Mouse (Mus musculus): ENCODE results near the gene Mical2.
A peak's percentile ranks its signal among the peaks of the same experiment; 100 is the strongest.

The Mical2 gene

GRCm38 (mm10) chr7:112225615-112226262 lies at the start of gene Mical2:
Mical2 (plus strand) TSS chr7:112225856.
- peak; percentile 72 for DNase-seq (ENCODE audit: low read depth)

GRCm38 (mm10) chr7:112176627-112177026 lies 49.0 kb upstream of the Mical2 start:
- no peak for DNase-seq (ENCODE audit: low read depth)

GRCm38 (mm10) chr7:112180235-112180705 lies 45.4 kb upstream of the Mical2 start:
- peak; percentile 81 for DNase-seq (ENCODE audit: low read depth)

- DNase-seq (ENCODE audit: low read depth) = peak; percentile 86
Measured at GRCm38 (mm10) chr7:112183258-112183841, 42.3 kb upstream of the Mical2 start.

- no peak for DNase-seq (ENCODE audit: low read depth)
Measured at GRCm38 (mm10) chr7:112184519-112185225, 41.0 kb upstream of the Mical2 start.

GRCm38 (mm10) chr7:112185226-112185745 lies 40.4 kb upstream of the Mical2 start:
- no peak for DNase-seq (ENCODE audit: low read depth)

GRCm38 (mm10) chr7:112186871-112187270 lies 38.8 kb upstream of the Mical2 start:
- DNase-seq (ENCODE audit: low read depth) = no peak

GRCm38 (mm10) chr7:112187536-112188459 lies 37.9 kb upstream of the Mical2 start:
- no peak for DNase-seq (ENCODE audit: low read depth)

GRCm38 (mm10) chr7:112192237-112192636 lies 33.4 kb upstream of the Mical2 start:
- DNase-seq (ENCODE audit: low read depth) = no peak

GRCm38 (mm10) chr7:112192778-112193177 lies 32.9 kb upstream of the Mical2 start:
- no peak for DNase-seq (ENCODE audit: low read depth)

GRCm38 (mm10) chr7:112194286-112194685 lies 31.4 kb upstream of the Mical2 start:
- DNase-seq (ENCODE audit: low read depth) = no peak

GRCm38 (mm10) chr7:112197461-112197860 lies 28.2 kb upstream of the Mical2 start:
- DNase-seq (ENCODE audit: low read depth) = no peak

GRCm38 (mm10) chr7:112199343-112199742 lies 26.3 kb upstream of the Mical2 start:
- DNase-seq (ENCODE audit: low read depth) = no peak

- no peak for DNase-seq (ENCODE audit: low read depth)
Measured at GRCm38 (mm10) chr7:112200761-112201160, 24.9 kb upstream of the Mical2 start.

GRCm38 (mm10) chr7:112202194-112202593 lies 23.5 kb upstream of the Mical2 start:
- DNase-seq (ENCODE audit: low read depth) = no peak

GRCm38 (mm10) chr7:112202843-112203242 lies 22.8 kb upstream of the Mical2 start:
- DNase-seq (ENCODE audit: low read depth) = no peak

- DNase-seq (ENCODE audit: low read depth) = no peak
Measured at GRCm38 (mm10) chr7:112203937-112204336, 21.7 kb upstream of the Mical2 start.

GRCm38 (mm10) chr7:112204380-112204963 lies 21.2 kb upstream of the Mical2 start:
- no peak for DNase-seq (ENCODE audit: low read depth)

- DNase-seq (ENCODE audit: low read depth) = no peak
Measured at GRCm38 (mm10) chr7:112205513-112205912, 20.1 kb upstream of the Mical2 start.

GRCm38 (mm10) chr7:112207717-112208116 lies 17.9 kb upstream of the Mical2 start:
- no peak for DNase-seq (ENCODE audit: low read depth)
